Mouse (Mus musculus) spleen, adult 18-20 months (tissue): ENCODE results near the gene Gbp5.
"Not testable (repeated sequence)": the region's sequence is repeated elsewhere in the genome, so short reads cannot be mapped to it uniquely, and the experiment has no call there.

Experiments used
- DNase-seq, 2 experiments: peaks; one replicate each; pipeline ENCODE4 v3.0.0; 2022; ENCODE audit warnings: mixed read lengths in 2 of 2

Gene Gbp5

GRCm38 (mm10) chr3:142542776-142543175, 49.0 kb downstream of the Gbp5 start:
- not testable (repeated sequence) for DNase-seq

- no peak for DNase-seq
These were observed 52.9 kb downstream of the Gbp5 start for GRCm38 (mm10) chr3:142546690-142547089.

GRCm38 (mm10) chr3:142550052-142550676, 56.4 kb downstream of the Gbp5 start:
- no peak for DNase-seq

- no peak for DNase-seq
These were observed 60.8 kb downstream of the Gbp5 start for GRCm38 (mm10) chr3:142554601-142555000.

GRCm38 (mm10) chr3:142555623-142556022, 61.8 kb downstream of the Gbp5 start:
- DNase-seq: no peak

- DNase-seq: no peak
These were observed 66.0 kb downstream of the Gbp5 start, which contains the start of gene Gbp3 for GRCm38 (mm10) chr3:142559632-142560228. TSS of gene Gbp3 (plus strand) at chr3:142560026.

GRCm38 (mm10) chr3:142560296-142560948, 66.6 kb downstream of the Gbp5 start:
- DNase-seq: peak; percentile 79 to 89

- no peak for DNase-seq
These were observed 67.4 kb downstream of the Gbp5 start for GRCm38 (mm10) chr3:142561045-142561646.

GRCm38 (mm10) chr3:142561666-142562065, 67.9 kb downstream of the Gbp5 start:
- DNase-seq: no peak

GRCm38 (mm10) chr3:142567490-142567889, 73.7 kb downstream of the Gbp5 start:
- not testable (repeated sequence) for DNase-seq

- no peak for DNase-seq
These were observed 77.0 kb downstream of the Gbp5 start for GRCm38 (mm10) chr3:142570738-142571137.
